Mouse (Mus musculus) liver, adult 2 months (tissue): ENCODE data around the gene Timm13. TPM values are rescaled to one million over a fixed set of nuclear protein-coding genes. Genes with fewer than 3 reads are reported as not detected.

Experiments used
- DNase-seq: peaks from one replicate; pipeline ENCODE4 v3.0.0-alpha.2; 2011; ENCODE audit warnings: low read depth, low spot score; ENCODE audit errors: extremely low read depth
- H3K27ac ChIP-seq: fragments of 200-500 bp; replicated peaks from 2 replicates; pipeline ENCODE4 v1.5.1; 2012; ENCODE audit warnings: low read depth, mild to moderate bottlenecking, control low read depth, inconsistent platforms, low read length; ENCODE audit not compliant: insufficient read depth
- H3K27me3 ChIP-seq: fragments of 200-500 bp; 2 replicates; pipeline ENCODE4 v1.6.1; 2012; ENCODE audit warnings: mild to moderate bottlenecking, moderate library complexity, low read length, inconsistent platforms; ENCODE audit not compliant: control insufficient read depth, insufficient read depth
- H3K36me3 ChIP-seq: fragments of 200-500 bp; 2 replicates; pipeline ENCODE4 v1.6.1; 2012; ENCODE audit warnings: low read length, inconsistent platforms; ENCODE audit not compliant: control insufficient read depth, insufficient read depth
- H3K4me1 ChIP-seq: fragments of 200-500 bp; 2 replicates; pipeline ENCODE4 v1.6.1; 2011; ENCODE audit warnings: low read length; ENCODE audit not compliant: control insufficient read depth, insufficient read depth
- H3K4me3 ChIP-seq: fragments of 200-500 bp; 2 replicates; pipeline ENCODE4 v1.5.1; 2011; ENCODE audit warnings: low read depth, mild to moderate bottlenecking, control low read depth, low read length, moderate library complexity; ENCODE audit not compliant: insufficient read depth
- H3K79me2 ChIP-seq: fragments of 200-500 bp; 2 replicates; pipeline ENCODE4 v1.6.1; 2012; ENCODE audit warnings: inconsistent platforms, mild to moderate bottlenecking, low read length, moderate library complexity; ENCODE audit not compliant: control insufficient read depth, insufficient read depth
- H3K9ac ChIP-seq: fragments of 200-500 bp; 2 replicates; pipeline ENCODE4 v1.6.1; 2012; ENCODE audit warnings: low read depth, mild to moderate bottlenecking, control low read depth, inconsistent platforms, low read length
- CTCF ChIP-seq: fragments of 200-500 bp; IDR thresholded peaks from 2 replicates; pipeline ENCODE4 v1.5.1; 2011; ENCODE audit warnings: low read depth, low read length, control low read depth
- POLR2A ChIP-seq: fragments of 200-500 bp; IDR thresholded peaks from 2 replicates; pipeline ENCODE4 v1.6.1; 2011; ENCODE audit warnings: low read length, control low read depth; ENCODE audit not compliant: insufficient read depth; ENCODE audit errors: extremely low read depth
- WGBS: fragments of 180-500 bp; shearing (Covaris S2); methylation state at CpG from one replicate; pipeline ENCODE4 v1.1.7; 2018; 5-methylcytosine and 5-hydroxymethylcytosine counted together
- polyA plus RNA-seq: library from polyadenylated mRNA; depleted of rRNA; stranded (reverse); fragments of >200 nt; gene quantifications from 2 replicates; pipeline ENCODE4 v1.2.3, GENCODE M21; 2012
- total RNA-seq: library from RNA; depleted of rRNA; stranded (reverse); fragments of >200 nt; gene quantifications from 2 replicates; pipeline ENCODE4 v1.2.3, GENCODE M21; 2014

Gene Timm13
- total and polyA plus RNA-seq, 2 experiments: 79.9 to 388 TPM

DNA sequence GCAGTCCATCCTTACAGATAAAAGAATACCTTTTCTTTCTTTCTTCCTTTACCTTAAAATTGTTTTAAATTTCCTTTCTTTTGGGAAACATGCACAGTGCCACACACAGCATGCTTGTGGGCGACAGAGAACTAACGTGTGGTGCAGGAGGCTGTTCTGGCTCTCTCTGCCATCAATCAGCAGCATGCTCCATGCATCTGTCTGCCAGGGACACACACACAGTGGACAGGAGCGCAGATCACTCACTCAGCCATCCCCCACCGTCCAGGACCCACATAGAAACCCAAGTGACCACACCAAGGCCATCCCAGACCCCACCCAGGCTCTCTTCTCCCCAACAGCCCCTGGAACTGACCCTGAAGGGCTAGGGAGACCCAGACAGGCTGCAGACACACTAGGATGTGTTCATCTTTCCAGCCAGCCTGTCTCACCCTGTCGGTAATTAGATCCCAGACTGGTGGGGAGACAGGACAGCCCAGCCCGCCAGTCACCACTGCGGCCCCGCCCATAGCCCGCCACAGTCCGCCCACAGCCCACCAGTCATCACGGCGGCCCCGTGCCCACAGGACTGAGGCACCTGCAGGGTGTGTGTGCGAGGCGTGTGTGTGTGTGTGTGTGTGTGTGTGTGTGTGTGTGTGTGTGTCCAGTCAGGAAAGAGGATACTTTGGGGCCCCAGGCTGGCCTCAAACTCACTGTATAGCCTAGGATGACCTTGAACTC lies 38.2 kb upstream of the Timm13 start:
- Histone ChIP-seq H3K9ac (no peak overlapping the region), H3K27ac (no peak overlapping the region), H3K4me3 (no peak overlapping the region), H3K36me3 (no peaks in the 10 kb centered on the region), H3K79me2 (no peaks in the 10 kb centered on the region), H3K27me3 (no peaks in the 10 kb centered on the region), H3K4me1 (peaks cover 11% of the 10 kb centered on the region)
- TF ChIP-seq POLR2A (no peak), CTCF (no peak)
- 33% methylated on average over 15 of the region's 15 CpGs for WGBS
- no peak for DNase-seq

GRCm38 (mm10) chr10:80937646-80938045 lies 36.9 kb upstream of the Timm13 start:
- Histone ChIP-seq H3K27me3 (no peaks in the 10 kb centered on the region), H3K4me1 (peaks cover 19% of the 10 kb centered on the region), H3K27ac (no peak overlapping the region), H3K79me2 (no peaks in the 10 kb centered on the region), H3K36me3 (no peaks in the 10 kb centered on the region), H3K4me3 (no peak overlapping the region), H3K9ac (no peak overlapping the region)
- TF ChIP-seq CTCF: no peak
- no peak for TF ChIP-seq POLR2A
- DNase-seq: no peak
- WGBS: 36% methylated on average over 8 of the region's 8 CpGs

DNA sequence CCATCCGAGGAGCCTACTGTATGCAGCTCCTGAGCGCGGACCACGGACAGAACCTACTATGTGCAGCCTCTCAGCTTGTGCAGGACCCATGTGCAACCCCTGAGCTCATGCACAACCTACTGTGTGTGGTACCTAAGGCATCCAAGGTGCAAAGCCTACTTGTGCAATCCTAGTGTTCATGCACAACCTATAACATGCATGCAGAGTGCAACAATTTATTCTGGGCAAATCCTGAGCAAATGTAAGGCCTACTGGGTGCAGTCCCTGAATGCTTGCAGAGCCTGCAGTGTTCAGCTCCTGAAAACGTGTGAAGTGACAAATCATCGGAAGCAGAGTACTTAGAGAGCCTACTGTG lies 36.0 kb upstream of the Timm13 start:
- no peak for DNase-seq
- 21% methylated on average over 6 of the region's 6 CpGs for WGBS
- no peaks in the 10 kb centered on the region for H3K79me2 ChIP-seq
- peaks cover 19% of the 10 kb centered on the region for H3K4me1 ChIP-seq
- TF ChIP-seq POLR2A: no peak
- no peak for TF ChIP-seq CTCF
- H3K36me3 ChIP-seq: no peaks in the 10 kb centered on the region
- no peak overlapping the region for H3K4me3 ChIP-seq
- H3K27ac ChIP-seq: no peak overlapping the region
- H3K27me3 ChIP-seq: no peaks in the 10 kb centered on the region; the same call in 1 of the 2 replicates
- no peak overlapping the region for H3K9ac ChIP-seq

DNA sequence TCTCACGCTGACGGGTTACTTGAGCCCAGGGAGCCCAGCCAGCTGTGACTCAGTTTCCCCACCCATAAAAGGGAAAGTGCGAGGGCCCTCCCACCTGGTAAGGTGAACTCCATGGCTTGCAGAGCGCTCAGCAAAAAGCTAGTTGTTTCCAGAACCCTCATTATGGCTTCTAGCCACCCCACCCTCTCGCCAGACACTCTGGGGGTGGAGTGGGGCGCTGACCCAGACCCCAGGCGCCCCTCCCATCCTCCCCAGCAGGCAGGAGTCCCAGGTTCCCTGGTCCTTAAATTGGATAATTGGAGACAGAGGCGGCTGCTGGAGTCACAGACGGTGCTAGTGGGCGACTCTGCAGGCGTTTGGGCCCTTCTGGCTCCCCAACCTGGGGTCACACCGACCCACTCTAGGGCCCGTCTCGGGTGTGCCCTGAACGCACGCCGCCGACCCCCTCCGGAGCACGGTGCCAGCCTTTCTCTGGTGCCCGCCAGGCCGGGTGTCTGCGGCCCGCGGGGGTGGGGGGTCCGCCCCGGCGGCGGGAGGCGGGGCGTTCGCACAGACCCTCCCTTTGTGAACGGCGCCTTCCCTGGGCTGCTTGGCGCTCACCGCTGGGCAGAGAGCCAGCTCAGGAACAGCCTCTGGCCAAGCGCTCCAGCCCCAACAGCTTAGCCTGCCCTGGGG lies 35.5 kb upstream of the Timm13 start:
- Histone ChIP-seq H3K79me2 (no peaks in the 10 kb centered on the region), H3K4me3 (no peak overlapping the region), H3K27me3 (no peaks in the 10 kb centered on the region; the same call in 1 of the 2 replicates), H3K36me3 (no peaks in the 10 kb centered on the region), H3K9ac (no peak overlapping the region), H3K27ac (no peak overlapping the region), H3K4me1 (peaks cover 19% of the 10 kb centered on the region)
- DNase-seq: peak; percentile 27
- TF ChIP-seq CTCF (no peak), POLR2A (no peak)
- WGBS: 3% methylated on average over 37 of the region's 37 CpGs

- TF ChIP-seq CTCF (no peak), POLR2A (no peak)
- no peak overlapping the region for H3K27ac ChIP-seq
- H3K4me3 ChIP-seq: no peak overlapping the region
- no peak overlapping the region for H3K9ac ChIP-seq
- peaks cover 21% of the 10 kb centered on the region for H3K4me1 ChIP-seq
- DNase-seq: no peak
- H3K27me3 ChIP-seq: no peaks in the 10 kb centered on the region; the same call in 1 of the 2 replicates
- no peaks in the 10 kb centered on the region for H3K36me3 ChIP-seq
- no peaks in the 10 kb centered on the region for H3K79me2 ChIP-seq
- 20% methylated on average over 17 of the region's 17 CpGs for WGBS
These were observed 34.9 kb upstream of the Timm13 start for GRCm38 (mm10) chr10:80935698-80936097.

DNA sequence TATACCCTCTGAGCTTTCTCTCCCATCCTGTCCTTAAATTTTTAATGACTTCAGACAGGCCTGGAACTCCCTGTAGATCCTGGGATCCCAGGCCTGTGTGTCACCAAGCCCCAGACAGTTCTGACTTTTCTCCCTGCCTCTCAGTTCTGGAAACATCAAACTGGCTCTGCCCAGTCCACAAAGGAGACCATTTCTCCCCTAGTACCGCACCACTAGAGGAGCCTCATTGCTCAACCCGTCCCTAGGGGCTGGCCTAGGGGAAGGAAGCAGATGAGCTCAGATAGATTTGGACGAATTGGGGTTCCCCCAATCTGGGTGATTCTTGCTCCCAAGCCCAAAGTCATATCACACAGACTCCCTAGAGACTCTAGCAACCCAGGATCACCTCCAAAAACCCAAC lies 34.5 kb upstream of the Timm13 start:
- 56% methylated on average over 3 of the region's 3 CpGs for WGBS
- Histone ChIP-seq H3K4me3 (no peak overlapping the region), H3K27ac (no peak overlapping the region), H3K27me3 (no peaks in the 10 kb centered on the region; the same call in 1 of the 2 replicates), H3K4me1 (peaks cover 19% of the 10 kb centered on the region), H3K79me2 (no peaks in the 10 kb centered on the region), H3K36me3 (no peaks in the 10 kb centered on the region), H3K9ac (no peak overlapping the region)
- DNase-seq: no peak
- no peak for TF ChIP-seq POLR2A
- TF ChIP-seq CTCF: no peak
